Mouse (Mus musculus): ENCODE data around the gene Ccdc163. TPM values are rescaled to one million over a fixed set of nuclear protein-coding genes. Genes with fewer than 3 reads are reported as not detected.

Gene Ccdc163
- total and polyA plus RNA-seq, 3 experiments, result 15.3 to 27.9 (median 18.1) TPM

GRCm38 (mm10) chr4:116707666-116708065, 643 bp upstream of the Ccdc163 start:
- Histone ChIP-seq H3K9ac (ENCODE audit: insufficient read depth, low read depth) (peak overlapping the region; percentile 65), H3K4me1 (ENCODE audit: control insufficient read depth in 1 of 2, insufficient read depth in 2 of 2) (peaks cover 0 to 34% of the 10 kb centered on the region in 2 experiments; a peak in 2 of 4 replicates), H3K27me3 (replicated peaks) (no peaks in the 10 kb centered on the region), H3K4me3 (replicated peaks in 1 of 3; ENCODE audit: low read depth in 2 of 3, low read length in 2 of 3, poor library complexity in 1 of 3) (peak overlapping the region; percentile 57 to 74 (median 65)), H3K9me3 (replicated peaks; ENCODE audit: low read length) (no peaks in the 10 kb centered on the region), H3K27ac (ENCODE audit: insufficient read depth, low read depth) (no peak overlapping the region), H3K4me2 (ENCODE audit: insufficient read depth, low read depth, poor library complexity, severe bottlenecking) (peak overlapping the region; percentile 92), H3K36me3 (replicated peaks in 1 of 2; ENCODE audit: control insufficient read depth in 1 of 2, insufficient read depth in 1 of 2, low read length in 1 of 2) (peaks cover 7 to 29% of the 10 kb centered on the region in 2 experiments), H3K79me2 (replicated peaks; ENCODE audit: control insufficient read depth, extremely low read depth, insufficient read depth, poor library complexity, severe bottlenecking) (peaks cover 8% of the 10 kb centered on the region)
- dilution Hi-C loops (cut with MboI; ENCODE audit: extremely low pct_ligation_motif_present, extremely low pct_unique_long_range_greater_than_20kb, low sequenced_read_pairs), result no loop called here
- in situ Hi-C loops (cut with MboI; ENCODE audit: low pct_ligation_motif_present, low pct_unique_long_range_greater_than_20kb, low sequenced_read_pairs), result no loop called here
- no peak for DNase-seq (ENCODE audit: extremely low read depth)
- TF ChIP-seq GABPA (IDR thresholded peaks at IDR 0.05; ENCODE audit: insufficient replicate concordance, low read depth, low read length) (no peak), TCF12 (IDR thresholded peaks at IDR 0.05; ENCODE audit: low read depth, low read length) (no peak), JUND (conservative IDR thresholded peaks at IDR 0.05; ENCODE audit: low read depth, low read length) (no peak), HCFC1 (IDR thresholded peaks at IDR 0.05; ENCODE audit: low read depth, low read length) (no peak), TBP (conservative IDR thresholded peaks at IDR 0.05; ENCODE audit: low read depth, low read length) (no peak), POLR2A (IDR thresholded peaks at IDR 0.05; ENCODE audit: low read depth, low read length) (no peak)

GRCm38 (mm10) chr4:116708791-116709390, 582 bp downstream of the Ccdc163 start:
- Histone ChIP-seq H3K9me3 (replicated peaks; ENCODE audit: low read length) (no peaks in the 10 kb centered on the region), H3K9ac (ENCODE audit: insufficient read depth, low read depth) (peak overlapping the region; percentile 65), H3K36me3 (replicated peaks in 1 of 2; ENCODE audit: control insufficient read depth in 1 of 2, insufficient read depth in 1 of 2, low read length in 1 of 2) (peaks cover 10 to 27% of the 10 kb centered on the region in 2 experiments), H3K4me2 (ENCODE audit: insufficient read depth, low read depth, poor library complexity, severe bottlenecking) (peak overlapping the region; percentile 88), H3K27me3 (replicated peaks) (no peaks in the 10 kb centered on the region), H3K4me3 (replicated peaks in 1 of 3; ENCODE audit: low read depth in 2 of 3, low read length in 2 of 3, poor library complexity in 1 of 3) (peak overlapping the region; percentile 57 to 73 (median 65)), H3K79me2 (replicated peaks; ENCODE audit: control insufficient read depth, extremely low read depth, insufficient read depth, poor library complexity, severe bottlenecking) (peaks cover 8% of the 10 kb centered on the region), H3K27ac (ENCODE audit: insufficient read depth, low read depth) (peak overlapping the region; percentile 56), H3K4me1 (ENCODE audit: control insufficient read depth in 1 of 2, insufficient read depth in 2 of 2) (peaks cover 0 to 32% of the 10 kb centered on the region in 2 experiments; a peak in 2 of 4 replicates)
- in situ Hi-C loops (cut with MboI; ENCODE audit: low pct_ligation_motif_present, low pct_unique_long_range_greater_than_20kb, low sequenced_read_pairs) (no loop called here), dilution Hi-C loops (cut with MboI; ENCODE audit: extremely low pct_ligation_motif_present, extremely low pct_unique_long_range_greater_than_20kb, low sequenced_read_pairs) (no loop called here)
- TF ChIP-seq TBP (conservative IDR thresholded peaks at IDR 0.05; ENCODE audit: low read depth, low read length) (0 out of 2 replicates have a peak, but pooled peaks have one; percentile 28), ETS1 (conservative IDR thresholded peaks at IDR 0.05; ENCODE audit: low read depth, low read length) (no peak), ZNF384 (IDR thresholded peaks at IDR 0.05; ENCODE audit: low read depth, low read length) (peak; percentile 90), PAX5 (IDR thresholded peaks at IDR 0.05; ENCODE audit: low read length) (no peak)
- DNase-seq (ENCODE audit: extremely low read depth), result no peak

DNA sequence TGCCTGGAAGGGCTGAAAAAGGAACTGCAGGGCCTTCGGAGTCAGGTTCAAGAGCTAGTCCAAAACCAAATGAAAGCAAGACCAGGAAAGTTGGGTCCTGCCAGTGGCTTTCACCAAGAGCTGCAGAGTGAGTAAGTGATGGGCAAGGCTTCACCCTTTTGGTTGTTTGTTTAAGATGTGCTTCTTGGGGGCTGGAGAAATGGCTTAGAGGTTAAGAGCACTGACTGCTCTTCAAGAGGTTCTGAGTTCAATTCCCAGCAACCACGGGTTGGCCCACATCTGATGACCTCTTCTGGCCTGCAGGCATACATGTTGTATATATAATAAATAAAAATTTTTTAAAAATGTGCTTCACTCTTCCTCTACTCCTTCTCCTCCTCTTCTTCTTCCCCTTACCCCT, 1.8 kb downstream of the Ccdc163 start:
- peak overlapping the region; percentile 88 for H3K4me2 ChIP-seq (ENCODE audit: insufficient read depth, low read depth, poor library complexity, severe bottlenecking)
- no peak for DNase-seq (ENCODE audit: extremely low read depth)
- in situ Hi-C loops (cut with MboI; ENCODE audit: low pct_ligation_motif_present, low pct_unique_long_range_greater_than_20kb, low sequenced_read_pairs), result no loop called here
- dilution Hi-C loops (cut with MboI; ENCODE audit: extremely low pct_ligation_motif_present, extremely low pct_unique_long_range_greater_than_20kb, low sequenced_read_pairs), result no loop called here
- H3K4me1 ChIP-seq (ENCODE audit: control insufficient read depth in 1 of 2, insufficient read depth in 2 of 2), result peaks cover 0 to 32% of the 10 kb centered on the region in 2 experiments; a peak in 2 of 4 replicates
- peaks cover 8% of the 10 kb centered on the region for H3K79me2 ChIP-seq (replicated peaks; ENCODE audit: control insufficient read depth, extremely low read depth, insufficient read depth, poor library complexity, severe bottlenecking)
- no peaks in the 10 kb centered on the region for H3K9me3 ChIP-seq (replicated peaks; ENCODE audit: low read length)
- H3K4me3 ChIP-seq (replicated peaks in 1 of 3; ENCODE audit: low read depth in 2 of 3, low read length in 2 of 3, poor library complexity in 1 of 3), result peak overlapping the region; percentile 57 to 73 (median 57)
- H3K27me3 ChIP-seq (replicated peaks), result no peaks in the 10 kb centered on the region
- peak overlapping the region; percentile 65 for H3K9ac ChIP-seq (ENCODE audit: insufficient read depth, low read depth)
- 0 out of 2 replicates have a peak, but pooled peaks have one; percentile 9 for TF ChIP-seq MYC (IDR thresholded peaks at IDR 0.05; ENCODE audit: low read depth, low read length)
- no peak for TF ChIP-seq MXI1 (IDR thresholded peaks at IDR 0.05; ENCODE audit: low read depth, low read length)
- TF ChIP-seq PAX5 (IDR thresholded peaks at IDR 0.05; ENCODE audit: low read length), result no peak
- no peak for TF ChIP-seq USF2 (conservative IDR thresholded peaks at IDR 0.05; ENCODE audit: low read depth, low read length)
- TF ChIP-seq MAFK (IDR thresholded peaks at IDR 0.05; ENCODE audit: insufficient replicate concordance, low read length), result 0 out of 2 replicates have a peak, but pooled peaks have one; percentile 4
- TF ChIP-seq TCF12 (IDR thresholded peaks at IDR 0.05; ENCODE audit: low read depth, low read length), result 0 out of 2 replicates have a peak, but pooled peaks have one; percentile 2
- TF ChIP-seq SMC3 (IDR thresholded peaks at IDR 0.05; ENCODE audit: low read depth, low read length), result no peak
- peak; percentile 96 for TF ChIP-seq TBP (conservative IDR thresholded peaks at IDR 0.05; ENCODE audit: low read depth, low read length)
- peak; percentile 73 for TF ChIP-seq ELF1 (IDR thresholded peaks at IDR 0.05; ENCODE audit: low read depth, low read length)
- H3K27ac ChIP-seq (ENCODE audit: insufficient read depth, low read depth), result peak overlapping the region; percentile 56
- peaks cover 12 to 26% of the 10 kb centered on the region in 2 experiments for H3K36me3 ChIP-seq (replicated peaks in 1 of 2; ENCODE audit: control insufficient read depth in 1 of 2, insufficient read depth in 1 of 2, low read length in 1 of 2)
